Mouse (Mus musculus) E14TG2a.4 (cell line): ENCODE measurements around the gene Ogdh.

Experiments
- CTCF ChIP-seq: conservative IDR thresholded peaks from 2 replicates; pipeline ENCODE4 v1.5.1; 2014; ENCODE audit warnings: low read length
- NANOG ChIP-seq: IDR thresholded peaks from 2 replicates; pipeline ENCODE4 v1.6.1; 2014; ENCODE audit warnings: borderline replicate concordance, low read length, mixed read lengths

- TF ChIP-seq CTCF (no peak), NANOG (no peak)
Observed at GRCm38 (mm10) chr11:6345956-6346355, 54.5 kb downstream of the Ogdh start.
